Mouse (Mus musculus): ENCODE measurements around the gene Tmem29.

GRCm38 (mm10) chrX:150436373-150436772 lies 22.6 kb downstream of the Tmem29 start:
- TF ChIP-seq CTCF (IDR thresholded peaks at IDR 0.05) (no peak), EP300 (IDR thresholded peaks at IDR 0.05) (no peak)
